Mouse (Mus musculus): Measurements from ENCODE around the gene Rxrg. TPM values are rescaled to one million over a fixed set of nuclear protein-coding genes. Genes with fewer than 3 reads are reported as not detected.

The Rxrg gene
- polyA plus RNA-seq, 1 experiment from 2014 or later = 2.3 TPM

Other genes starting within 250 kb of the Rxrg start
- 51.0 and 56.6 TPM in 2 replicates for gene Aldh9a1, start 248.4 kb upstream of the Rxrg start, polyA plus RNA-seq (2015; fragmentation: Nextera tagmentation; extraction: Ambion mirVana)
- 45.8 and 47.9 TPM in 2 replicates for gene Mgst3, start 204.5 kb upstream of the Rxrg start, polyA plus RNA-seq (2015; fragmentation: Nextera tagmentation; extraction: Ambion mirVana)
- gene Lrrc52, start 131.6 kb upstream of the Rxrg start, polyA plus RNA-seq (2015; fragmentation: Nextera tagmentation; extraction: Ambion mirVana) = not detected in 2 replicates
- gene Lmx1a, start 90.9 kb downstream of the Rxrg start, polyA plus RNA-seq (2015; fragmentation: Nextera tagmentation; extraction: Ambion mirVana) = 0.09 and 0.17 TPM in 2 replicates